Mouse (Mus musculus) hindbrain, postnatal 0 days (tissue): ENCODE data around the gene Grm7. TPM values are rescaled to one million over a fixed set of nuclear protein-coding genes. Genes with fewer than 3 reads are reported as not detected.

Source experiments
- ATAC-seq: fragments of 200-750 bp; cut with Nextera tagmentation; 2 replicates; pipeline ENCODE4 v1.8.0; 2017; ENCODE audit warnings: mild to moderate bottlenecking, moderate TSS enrichment, moderate library complexity
- DNase-seq: peaks from one replicate; pipeline ENCODE4 v3.0.0-alpha.2; 2015; ENCODE audit warnings: low spot score
- H3K27ac ChIP-seq: fragments of 300-500 bp; sonication (generic); 2 replicates; pipeline ENCODE4 v1.5.1; 2014; ENCODE audit warnings: mild to moderate bottlenecking
- H3K27me3 ChIP-seq: fragments of 300-500 bp; sonication (generic); 2 replicates; pipeline ENCODE4 v1.6.1; 2014; ENCODE audit warnings: low read length, mixed read lengths; ENCODE audit not compliant: insufficient read depth
- H3K36me3 ChIP-seq: fragments of 300-500 bp; sonication (generic); 2 replicates; pipeline ENCODE4 v1.6.1; 2014; ENCODE audit warnings: low read length, mixed read lengths; ENCODE audit not compliant: insufficient read depth
- H3K4me1 ChIP-seq: fragments of 300-500 bp; sonication (generic); 2 replicates; pipeline ENCODE4 v1.6.1; 2014; ENCODE audit warnings: antibody characterized with exemption, low read length, mixed read lengths; ENCODE audit not compliant: insufficient read depth
- H3K4me2 ChIP-seq: fragments of 300-500 bp; sonication (generic); 2 replicates; pipeline ENCODE4 v1.6.1; 2014; ENCODE audit warnings: low read depth, mild to moderate bottlenecking, low read length, moderate library complexity, mixed read lengths
- H3K4me3 ChIP-seq: fragments of 300-500 bp; sonication (generic); 2 replicates; pipeline ENCODE4 v1.5.1; 2014; ENCODE audit warnings: low read length
- H3K9ac ChIP-seq: fragments of 300-500 bp; sonication (generic); replicated peaks from 2 replicates; pipeline ENCODE4 v1.6.1; 2014; ENCODE audit warnings: mild to moderate bottlenecking, low read length, moderate library complexity, mixed read lengths
- H3K9me3 ChIP-seq: fragments of 300-500 bp; sonication (generic); 2 replicates; pipeline ENCODE4 v1.6.1; 2016; ENCODE audit warnings: low read length, mixed read lengths
- CTCF ChIP-seq: IDR thresholded peaks from 2 replicates; pipeline ENCODE4 v1.5.1; 2016; ENCODE audit warnings: antibody characterized with exemption, control low read depth, low read depth
- WGBS: fragments of 180-500 bp; shearing (Covaris S2); extraction: QIAGEN DNeasy Blood & Tissue Kit; methylation state at CpG from one replicate; pipeline ENCODE4 v1.1.7; 2014; 5-methylcytosine and 5-hydroxymethylcytosine counted together
- polyA plus RNA-seq: library from polyadenylated mRNA; unstranded; fragments of >200 nt; fragmentation: Nextera tagmentation; extraction: Ambion mirVana; gene quantifications from 2 replicates; pipeline ENCODE4 v1.2.1, GENCODE M21; 2015
- total RNA-seq: library from RNA; depleted of rRNA; stranded (reverse); fragments of >200 nt; gene quantifications from 2 replicates; pipeline ENCODE4 v1.2.3, GENCODE M21; 2014

Gene Grm7
- total and polyA plus RNA-seq, 2 experiments from 2014 or later, result 25.9 to 57.6 TPM

DNA sequence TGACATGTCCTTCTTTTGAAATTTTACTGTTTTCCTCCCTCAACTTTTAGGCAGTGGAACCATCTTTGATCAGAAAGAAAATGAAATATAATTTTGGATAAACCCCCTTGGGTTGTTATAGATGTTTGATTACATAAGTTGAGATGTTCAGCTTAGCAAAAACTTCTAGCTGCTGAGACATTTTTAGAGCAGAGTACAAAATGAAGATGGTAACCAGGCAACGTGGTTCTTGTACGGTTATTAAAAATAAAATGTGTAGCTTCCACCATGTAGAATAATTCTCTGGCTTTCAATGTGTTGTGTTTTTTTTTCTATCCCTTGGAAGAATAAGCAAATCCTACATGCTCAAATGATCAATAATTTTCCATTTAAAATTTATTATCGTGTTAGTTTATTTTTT lies 550.0 kb downstream of the Grm7 start:
- H3K4me2 ChIP-seq, result no peak overlapping the region
- H3K9me3 ChIP-seq, result no peaks in the 10 kb centered on the region
- WGBS, result 77% methylated on average over 3 of the region's 3 CpGs
- H3K4me3 ChIP-seq, result no peak overlapping the region
- H3K9ac ChIP-seq, result no peak overlapping the region
- no peak for DNase-seq
- no peak for ATAC-seq
- no peaks in the 10 kb centered on the region for H3K36me3 ChIP-seq
- no peak overlapping the region for H3K27ac ChIP-seq
- no peaks in the 10 kb centered on the region for H3K27me3 ChIP-seq
- H3K4me1 ChIP-seq, result no peaks in the 10 kb centered on the region
- TF ChIP-seq CTCF, result no peak

DNA sequence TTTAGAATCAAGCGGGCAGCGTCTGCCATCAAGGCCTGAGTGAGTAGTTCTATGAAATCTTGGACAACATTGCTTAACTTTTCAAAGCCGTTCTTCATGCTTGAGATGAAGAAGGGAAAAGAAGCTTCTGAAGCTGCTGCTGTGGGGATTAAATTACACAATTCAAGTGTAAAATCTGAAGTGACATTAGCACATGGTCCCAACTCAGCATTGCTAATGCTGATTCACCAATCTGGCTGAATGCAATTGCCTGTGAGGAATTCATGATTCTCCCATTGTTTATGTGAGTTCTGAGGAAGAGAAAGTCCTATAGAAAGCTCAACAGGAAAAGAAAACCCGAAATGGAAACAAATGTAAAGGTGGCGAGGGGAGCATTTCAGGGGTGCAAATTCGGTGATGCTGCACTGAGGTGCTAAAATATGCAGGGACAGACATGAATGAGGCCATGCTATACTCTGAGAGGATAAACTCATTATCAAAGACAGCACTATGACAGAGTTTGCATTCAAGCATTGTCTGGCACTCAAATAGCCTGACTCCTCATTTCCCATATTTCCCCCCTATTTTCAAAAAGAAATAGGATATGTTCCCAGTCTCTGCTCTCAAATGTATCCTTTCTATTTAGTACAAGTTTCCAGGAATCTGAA lies 575.8 kb downstream of the Grm7 start:
- WGBS, result 55% methylated on average over 6 of the region's 6 CpGs
- H3K36me3 ChIP-seq, result no peaks in the 10 kb centered on the region
- TF ChIP-seq CTCF, result no peak
- H3K27me3 ChIP-seq, result no peaks in the 10 kb centered on the region
- no peak overlapping the region for H3K27ac ChIP-seq
- no peaks in the 10 kb centered on the region for H3K9me3 ChIP-seq
- ATAC-seq, result peak; percentile 53; the same call in 1 of the 2 replicates
- no peaks in the 10 kb centered on the region; the same call in 1 of the 2 replicates for H3K4me1 ChIP-seq
- no peak overlapping the region for H3K9ac ChIP-seq
- peak; percentile 60 for DNase-seq
- no peak overlapping the region for H3K4me2 ChIP-seq
- H3K4me3 ChIP-seq, result no peak overlapping the region

DNA sequence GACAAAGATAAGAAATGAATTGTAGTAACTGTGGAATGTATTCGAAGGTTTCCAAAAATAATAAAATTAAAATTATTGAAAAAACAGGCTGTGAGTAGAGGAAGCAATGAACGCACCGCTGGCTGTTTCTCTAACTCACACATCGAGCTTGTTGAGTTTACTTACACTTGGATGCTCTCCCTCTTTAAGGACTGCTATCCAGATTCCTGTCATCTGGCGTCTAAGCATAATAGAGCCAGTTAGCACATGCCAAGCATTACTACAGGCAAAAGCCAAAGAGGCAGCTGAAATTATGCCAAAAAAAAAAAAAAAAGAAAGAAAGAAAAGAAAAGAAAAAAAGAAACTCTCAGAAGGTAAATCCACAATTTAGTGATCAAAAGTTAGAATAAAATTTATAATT lies 609.8 kb downstream of the Grm7 start:
- Histone ChIP-seq H3K4me2 (no peak overlapping the region), H3K27ac (no peak overlapping the region), H3K4me3 (no peak overlapping the region), H3K36me3 (no peaks in the 10 kb centered on the region), H3K9ac (no peak overlapping the region), H3K9me3 (no peaks in the 10 kb centered on the region), H3K27me3 (no peaks in the 10 kb centered on the region), H3K4me1 (no peaks in the 10 kb centered on the region)
- peak; percentile 15 for DNase-seq
- TF ChIP-seq CTCF, result no peak
- 54% methylated on average over 5 of the region's 5 CpGs for WGBS
- no peak for ATAC-seq

DNA sequence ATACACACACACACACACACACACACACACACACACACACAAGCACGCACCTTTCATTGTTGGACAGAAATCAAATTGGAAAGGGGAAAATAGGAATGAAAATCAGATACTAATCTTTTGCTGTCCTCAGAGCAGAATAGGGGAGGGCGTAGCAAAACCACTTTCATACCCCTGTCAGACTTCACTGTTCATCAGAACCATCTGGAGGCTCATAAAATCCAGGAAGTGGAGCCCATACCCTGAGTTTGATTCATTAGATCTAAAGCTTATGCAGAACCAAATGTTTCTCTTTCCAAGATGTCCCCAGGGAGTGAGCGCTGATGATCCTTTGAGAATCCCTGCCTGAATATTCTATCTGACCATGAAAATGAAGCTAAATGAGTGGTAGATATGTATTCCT lies 611.6 kb downstream of the Grm7 start:
- no peak for DNase-seq
- H3K36me3 ChIP-seq, result no peaks in the 10 kb centered on the region
- WGBS, result 86% methylated on average over 3 of the region's 3 CpGs
- H3K4me2 ChIP-seq, result no peak overlapping the region
- H3K4me3 ChIP-seq, result no peak overlapping the region
- H3K4me1 ChIP-seq, result no peaks in the 10 kb centered on the region
- no peaks in the 10 kb centered on the region for H3K9me3 ChIP-seq
- no peaks in the 10 kb centered on the region for H3K27me3 ChIP-seq
- no peak for TF ChIP-seq CTCF
- H3K27ac ChIP-seq, result no peak overlapping the region
- no peak for ATAC-seq
- H3K9ac ChIP-seq, result no peak overlapping the region

DNA sequence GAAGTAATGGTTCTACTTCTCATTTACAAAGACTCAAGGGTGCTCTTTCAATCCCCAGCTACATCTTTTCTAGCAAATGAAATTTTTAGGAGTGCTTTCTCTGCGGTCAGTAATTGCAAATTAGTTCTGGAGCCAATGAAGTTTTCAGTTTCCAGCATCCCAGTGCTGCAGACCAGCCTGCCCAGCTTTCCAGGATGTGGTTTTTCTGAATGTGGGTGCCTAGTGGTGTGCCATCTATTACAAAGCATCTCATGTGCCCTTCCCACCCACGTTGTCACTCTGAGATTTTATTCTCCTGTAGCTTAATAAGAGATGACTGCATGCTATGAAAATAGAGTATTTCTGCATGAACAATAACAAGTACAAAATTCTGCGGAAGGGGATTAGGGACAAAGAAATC lies 612.9 kb downstream of the Grm7 start:
- H3K4me1 ChIP-seq, result no peaks in the 10 kb centered on the region
- H3K9ac ChIP-seq, result no peak overlapping the region
- H3K4me2 ChIP-seq, result no peak overlapping the region
- H3K4me3 ChIP-seq, result no peak overlapping the region
- DNase-seq (peak; percentile 10), ATAC-seq (no peak)
- H3K36me3 ChIP-seq, result no peaks in the 10 kb centered on the region
- no peaks in the 10 kb centered on the region for H3K27me3 ChIP-seq
- H3K27ac ChIP-seq, result no peak overlapping the region
- no peaks in the 10 kb centered on the region for H3K9me3 ChIP-seq
- TF ChIP-seq CTCF, result no peak
- 58% methylated on average over 3 of the region's 3 CpGs for WGBS

DNA sequence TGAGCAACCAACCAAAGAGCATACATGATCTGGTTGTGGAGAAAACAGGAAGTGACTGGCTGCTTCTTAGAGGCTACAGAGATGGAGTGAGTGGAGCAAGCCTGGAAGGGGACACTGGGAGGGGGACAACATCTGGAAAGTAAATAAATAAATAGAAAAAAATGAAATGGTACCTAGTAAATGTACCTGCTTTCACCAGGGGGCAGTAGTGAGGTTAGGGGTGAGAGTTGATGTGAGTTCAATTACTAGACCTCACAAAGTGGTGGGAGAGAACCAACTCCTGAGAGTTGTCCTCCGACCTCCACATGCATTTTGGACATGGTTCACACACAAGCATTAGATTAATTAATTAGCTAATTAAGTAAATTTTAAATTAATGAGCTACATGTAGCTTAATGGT lies 615.8 kb downstream of the Grm7 start:
- H3K9ac ChIP-seq, result no peak overlapping the region
- no peak for ATAC-seq
- no peaks in the 10 kb centered on the region for H3K9me3 ChIP-seq
- H3K27ac ChIP-seq, result no peak overlapping the region
- no peaks in the 10 kb centered on the region for H3K36me3 ChIP-seq
- no peak for DNase-seq
- no peak overlapping the region for H3K4me3 ChIP-seq
- no peaks in the 10 kb centered on the region for H3K4me1 ChIP-seq
- H3K4me2 ChIP-seq, result no peak overlapping the region
- no peak for TF ChIP-seq CTCF
- H3K27me3 ChIP-seq, result no peaks in the 10 kb centered on the region
- WGBS, result 72% methylated on average over 1 of the region's 1 CpGs

DNA sequence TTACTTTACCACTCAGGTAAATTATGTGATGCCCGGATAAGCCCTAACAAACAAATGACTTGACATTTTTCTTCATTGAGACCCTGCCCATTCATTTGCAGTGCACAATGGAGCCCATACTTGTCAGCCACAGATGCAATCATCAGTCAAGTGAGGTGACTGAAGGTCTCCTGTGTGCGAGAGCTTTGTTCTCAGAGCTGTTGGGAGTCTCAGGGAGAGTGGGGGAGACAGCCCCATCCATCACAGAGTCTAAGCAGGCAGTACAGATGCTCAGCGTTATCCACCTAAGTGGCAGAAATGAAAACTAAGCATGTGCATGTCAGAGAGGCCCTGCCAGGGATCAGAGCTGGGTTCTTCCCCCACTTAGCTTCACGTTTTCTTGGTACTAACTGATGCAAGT lies 631.3 kb downstream of the Grm7 start:
- no peak for TF ChIP-seq CTCF
- WGBS, result 44% methylated on average over 4 of the region's 4 CpGs
- Histone ChIP-seq H3K4me1 (no peaks in the 10 kb centered on the region), H3K36me3 (no peaks in the 10 kb centered on the region), H3K27ac (no peak overlapping the region), H3K4me2 (no peak overlapping the region), H3K9me3 (no peaks in the 10 kb centered on the region), H3K4me3 (no peak overlapping the region), H3K27me3 (no peaks in the 10 kb centered on the region), H3K9ac (no peak overlapping the region)
- DNase-seq (no peak), ATAC-seq (no peak)
